20 mouse cellular contexts compared by ENCODE assay signal in the genomic region with DNA sequence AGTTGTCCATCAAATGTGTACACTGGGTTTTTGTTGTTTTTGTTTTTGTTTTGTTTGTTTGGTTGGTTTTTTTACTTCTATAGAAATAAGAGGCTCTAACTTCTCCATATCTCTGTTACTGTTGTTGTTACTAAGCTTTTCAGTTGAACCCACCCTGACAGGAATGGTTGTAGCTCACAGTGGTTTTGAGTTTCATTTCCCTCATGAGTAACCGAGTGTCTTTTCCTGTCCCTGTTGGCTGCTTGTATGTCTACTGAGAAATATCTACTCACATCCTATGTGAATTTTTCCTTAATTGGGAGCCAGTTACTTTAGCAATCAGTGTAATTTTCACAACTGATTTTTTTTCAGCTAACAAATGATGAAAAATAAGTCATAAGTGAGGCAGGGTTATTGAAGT. TPM values are rescaled to one million over a fixed set of nuclear protein-coding genes. Genes with fewer than 3 reads are reported as not detected.
DNase-seq lines count a peak whose midpoint lies in the region; ATAC-seq and TF ChIP-seq lines count a peak whose summit lies in the region.
"Had no signal": no experiment of that assay in that cellular context is flagged by ENCODE, and none has a peak within 500 bp of the region (broad histone marks: within the 10 kb centered on the region; RNA-seq: fewer than 3 reads in every experiment).

No protein-coding gene starts in this region.

- no peaks in the 10 kb centered on the region for H3K36me3 ChIP-seq in CH12.LX (replicated peaks in 1 of 2; ENCODE audit: control insufficient read depth in 1 of 2, insufficient read depth in 1 of 2, low read length in 1 of 2)
- H3K36me3 ChIP-seq in forebrain, embryonic 10.5 days (replicated peaks): no peaks in the 10 kb centered on the region
- H3K36me3 ChIP-seq: embryonic facial prominence, embryonic 12.5 days; forebrain, embryonic 12.5 days; G1E; heart, embryonic 13.5 days; hindbrain, embryonic 15.5 days had no signal

- no peak overlapping the region for H3K4me3 ChIP-seq in gastrocnemius, adult 2 months
- H3K4me3 ChIP-seq in CH12.LX (replicated peaks in 1 of 3; ENCODE audit: low read depth in 2 of 3, low read length in 2 of 3, poor library complexity in 1 of 3): no peak overlapping the region
- H3K4me3 ChIP-seq in forebrain, embryonic 10.5 days: no peak overlapping the region
- H3K4me3 ChIP-seq: embryonic facial prominence, embryonic 12.5 days; forebrain, embryonic 12.5 days; heart, embryonic 13.5 days; hindbrain, embryonic 15.5 days had no signal

- intact Hi-C loops in gastrocnemius, adult 2 months (cut with DNase I): no loop called here
- intact Hi-C loops in gastrocnemius, postnatal 36 days (cut with DNase I): no loop called here

- H3K4me1 ChIP-seq in CH12.LX (ENCODE audit: control insufficient read depth in 1 of 2, insufficient read depth in 2 of 2): peaks cover 0 to 16% of the 10 kb centered on the region in 2 experiments; a peak in 2 of 4 replicates
- H3K4me1 ChIP-seq in forebrain, embryonic 10.5 days: no peaks in the 10 kb centered on the region
- H3K4me1 ChIP-seq: embryonic facial prominence, embryonic 12.5 days; forebrain, embryonic 12.5 days; hindbrain, embryonic 15.5 days had no signal

- no peaks in the 10 kb centered on the region for H3K27me3 ChIP-seq in CH12.LX (replicated peaks)
- no peaks in the 10 kb centered on the region for H3K27me3 ChIP-seq in forebrain, embryonic 10.5 days (ENCODE audit: poor library complexity, severe bottlenecking)
- H3K27me3 ChIP-seq: embryonic facial prominence, embryonic 12.5 days; forebrain, embryonic 12.5 days; heart, embryonic 13.5 days; hindbrain, embryonic 15.5 days had no signal

- TF ChIP-seq CTCF in gastrocnemius, adult 2 months (IDR thresholded peaks at IDR 0.05): no peak
- no peak for TF ChIP-seq CTCF in CH12.LX (conservative IDR thresholded peaks at IDR 0.05 in 1 of 2, IDR thresholded peaks at IDR 0.05 in 1 of 2; ENCODE audit: low read depth in 2 of 2, low read length in 2 of 2)

- WGBS in forebrain, embryonic 10.5 days: 95% methylated on average over 1 of the region's 1 CpGs

- H3K9me3 ChIP-seq in CH12.LX (replicated peaks; ENCODE audit: low read length): no peaks in the 10 kb centered on the region
- no peaks in the 10 kb centered on the region for H3K9me3 ChIP-seq in forebrain, embryonic 10.5 days
- H3K9me3 ChIP-seq: embryonic facial prominence, embryonic 12.5 days; forebrain, embryonic 12.5 days; G1E; heart, embryonic 13.5 days; hindbrain, embryonic 15.5 days had no signal

- dilution Hi-C loops in CH12.LX (cut with MboI; ENCODE audit: extremely low pct_ligation_motif_present, extremely low pct_unique_long_range_greater_than_20kb, low sequenced_read_pairs): no loop called here

- no peak overlapping the region; the same call in 1 of the 2 replicates for H3K4me2 ChIP-seq in CH12.LX (ENCODE audit: insufficient read depth, low read depth, poor library complexity, severe bottlenecking)
- H3K4me2 ChIP-seq: embryonic facial prominence, embryonic 12.5 days; forebrain, embryonic 12.5 days; heart, embryonic 13.5 days; hindbrain, embryonic 15.5 days had no signal

- no peak overlapping the region; the same call in 1 of the 2 replicates for H3K9ac ChIP-seq in CH12.LX (ENCODE audit: insufficient read depth, low read depth)
- H3K9ac ChIP-seq: embryonic facial prominence, embryonic 12.5 days; forebrain, embryonic 12.5 days; forebrain, postnatal 0 days; heart, embryonic 13.5 days; hindbrain, embryonic 15.5 days had no signal

- in situ Hi-C loops in CH12.LX (cut with MboI; ENCODE audit: low pct_ligation_motif_present, low pct_unique_long_range_greater_than_20kb, low sequenced_read_pairs): no loop called here

- TF ChIP-seq POLR2A in CH12.LX (IDR thresholded peaks at IDR 0.05; ENCODE audit: low read depth, low read length): no peak

- TF ChIP-seq EP300 in CH12.LX (IDR thresholded peaks at IDR 0.05; ENCODE audit: low read length): peak; percentile 63; the same call in 1 of the 2 replicates

- peak overlapping the region; percentile 2; the same call in 1 of the 2 replicates for H3K27ac ChIP-seq in gastrocnemius, adult 2 months
- H3K27ac ChIP-seq in CH12.LX (ENCODE audit: insufficient read depth, low read depth): no peak overlapping the region
- no peak overlapping the region for H3K27ac ChIP-seq in forebrain, embryonic 10.5 days
- H3K27ac ChIP-seq: embryonic facial prominence, embryonic 12.5 days; forebrain, embryonic 12.5 days; heart, embryonic 13.5 days; hindbrain, embryonic 15.5 days had no signal

- no peaks in the 10 kb centered on the region for H3K79me2 ChIP-seq in CH12.LX (replicated peaks; ENCODE audit: control insufficient read depth, extremely low read depth, insufficient read depth, poor library complexity, severe bottlenecking)

- TF ChIP-seq RAD21 in CH12.LX (IDR thresholded peaks at IDR 0.05; ENCODE audit: low read depth, low read length): no peak

- ATAC-seq in megakaryocyte, adult 5-6 weeks (ENCODE audit: poor library complexity, severe bottlenecking): peak; percentile 94
- ATAC-seq: forebrain, postnatal 0 days; inflammation-experienced regulatory T-cells, adult 6 months; intestine, postnatal 0 days had no signal

- no peak for DNase-seq in gastrocnemius, adult 2 months
- DNase-seq in gastrocnemius, postnatal 36 days: no peak
- DNase-seq in CH12.LX (ENCODE audit: extremely low read depth): no peak
- no peak for DNase-seq in lung, postnatal 14 days
- no peak for DNase-seq in frontal cortex, postnatal 10 days (ENCODE audit: low spot score in 2 of 2)
- no peak for DNase-seq in forebrain, embryonic 10.5 days (ENCODE audit: extremely low spot score, low spot score)
- DNase-seq: adrenal gland, adult 8-10 months; adrenal gland, postnatal 36 days; cerebellum, adult 2 months; cerebellum, postnatal 10 days; forebrain, postnatal 0 days; heart, postnatal 36 days had no signal

TF ChIP-seq in CH12.LX, 34 proteins besides CTCF, POLR2A, EP300 and RAD21:
- TF ChIP-seq ETS1 (conservative IDR thresholded peaks at IDR 0.05; ENCODE audit: low read depth, low read length) (0 out of 2 replicates have a peak, but pooled peaks have one; percentile 8), MXI1 (IDR thresholded peaks at IDR 0.05; ENCODE audit: low read depth, low read length) (no peak), IRF4 (IDR thresholded peaks at IDR 0.05; ENCODE audit: low read depth, low read length) (peak; percentile 85)

RNA-seq across cellular contexts. Expression of gene Cited2, which starts 31.3 kb away (rescaled TPM):
- 100 to 1,000 TPM in 1 of 2 experiments, 10 to 100 TPM in 1; 28.6 to 114 TPM for total RNA-seq in gastrocnemius, adult 2 months (2021)
- 10 to 100 TPM; 45.9 to 51.3 TPM for total RNA-seq in gastrocnemius, postnatal 36 days (2021)
- total RNA-seq in CH12.LX (2012; rRNA removed) (25.3 and 28.6 TPM in 2 replicates), CH12.LX (2014; rRNA removed) (22.6 and 23.7 TPM in 2 replicates)
- polyA plus RNA-seq in CH12.LX (2012; ENCODE audit: insufficient read length, low read depth): 119 and 149 TPM in 2 replicates
- total RNA-seq in megakaryocyte, adult 5-6 weeks (2015): 133 and 151 TPM in 2 replicates
- 55.1 and 85.7 TPM in 2 replicates for total RNA-seq in megakaryocyte, adult 5-6 weeks (2017)
- polyA plus RNA-seq in forebrain, embryonic 10.5 days (2016; fragmentation: Nextera tagmentation; extraction: Ambion mirVana): 32.5 and 32.8 TPM in 2 replicates
